Mouse (Mus musculus) thymus, adult 18-20 months (tissue): ENCODE measurements around the gene Calr3.

Experiments
- DNase-seq, 2 experiments: peaks; one replicate each; pipeline ENCODE4 v3.0.0; 2022; ENCODE audit warnings: mixed read lengths in 2 of 2

Gene Calr3

DNA sequence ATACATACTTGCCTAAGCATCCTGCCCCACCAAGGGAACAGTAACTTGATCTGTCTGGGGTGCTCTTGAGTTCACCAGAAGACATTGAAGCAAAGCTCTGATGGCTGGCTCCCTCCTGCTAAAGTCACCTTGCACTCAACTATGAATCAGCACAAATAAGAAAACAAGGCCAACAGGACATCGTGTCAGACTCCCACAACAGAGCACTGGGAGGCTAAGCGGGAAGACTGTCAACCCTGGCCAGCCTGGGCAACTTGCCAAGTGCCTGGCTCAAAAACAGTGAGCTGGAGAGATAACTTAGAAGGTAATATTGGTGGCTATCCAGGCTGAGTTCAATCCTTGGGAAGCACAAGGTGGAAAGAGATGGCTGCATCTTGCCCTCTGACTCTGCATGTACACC lies 8.7 kb downstream of the Calr3 start:
- no peak for DNase-seq

GRCm38 (mm10) chr8:72429676-72430075 lies 14.0 kb downstream of the Calr3 start:
- DNase-seq: peak; percentile 13 to 31

DNA sequence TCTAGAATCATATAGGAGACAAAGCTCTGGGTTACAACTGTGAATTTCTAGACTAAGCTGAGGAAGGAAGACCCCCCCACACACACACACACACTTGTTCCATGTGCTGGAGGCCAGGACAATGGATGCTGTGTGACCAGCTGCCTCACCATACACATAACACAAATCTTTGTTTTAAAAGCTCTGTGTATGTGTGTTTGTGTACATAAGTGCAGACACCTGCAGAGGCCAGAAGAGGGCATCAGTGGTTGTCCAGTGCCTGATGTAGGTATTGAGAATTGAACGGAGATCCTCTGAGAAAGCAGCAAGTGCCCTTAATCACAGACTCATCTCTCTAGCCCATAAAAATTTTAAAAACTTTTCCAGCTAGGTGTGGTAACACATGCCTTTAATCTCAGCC lies 20.7 kb downstream of the Calr3 start:
- no peak for DNase-seq

DNA sequence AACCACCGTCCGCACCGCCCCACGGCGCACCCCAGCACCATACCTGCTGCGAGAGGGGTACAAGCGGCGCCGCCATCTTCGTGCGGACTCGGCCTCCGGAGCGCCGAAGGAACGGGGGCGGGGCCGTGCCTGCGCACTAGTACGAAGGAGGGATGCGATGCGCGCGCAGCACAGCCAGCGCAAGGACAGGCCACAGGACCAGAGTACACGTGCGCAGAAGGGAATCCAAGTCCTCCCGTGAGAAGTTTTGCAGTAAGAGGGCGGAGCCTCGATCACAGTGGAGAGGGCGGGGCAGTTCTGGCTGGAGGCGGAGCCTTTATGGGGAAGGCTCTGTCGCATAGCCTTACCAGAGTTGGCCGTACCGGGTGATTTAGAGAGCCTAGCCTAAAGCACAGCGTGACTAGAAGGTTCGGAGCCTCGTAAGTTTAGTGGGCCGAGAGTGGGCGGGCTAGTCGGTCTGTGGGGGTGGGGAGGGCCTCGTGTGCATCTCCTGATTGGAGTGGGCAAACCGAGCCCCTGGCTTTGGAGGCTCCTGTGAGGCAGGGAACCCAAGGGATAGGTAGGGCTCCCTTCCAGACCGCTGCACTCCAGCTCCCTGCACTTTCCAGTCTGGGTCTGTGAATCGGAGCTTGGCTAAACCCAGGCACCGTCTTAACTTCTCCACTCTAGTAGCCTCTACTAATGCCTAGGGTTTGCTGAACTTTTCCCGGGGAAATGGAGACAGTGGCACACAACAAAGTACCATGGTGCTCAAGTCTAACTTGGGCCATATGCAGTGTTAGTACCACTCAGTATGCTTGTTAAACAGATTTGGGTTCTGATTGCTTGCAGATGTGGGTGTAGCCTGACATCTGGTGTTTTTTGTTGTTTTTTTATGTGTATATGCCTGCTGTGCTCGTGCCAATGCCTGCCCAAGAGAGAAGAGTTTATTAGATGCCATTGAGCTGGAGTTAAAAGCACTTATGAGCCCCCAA lies 22.0 kb downstream of the Calr3 start, which contains the start of gene Eps15l1:
Gene Eps15l1 (minus strand): TSS at position 99 of the 974 bp plus-strand sequence.
- DNase-seq: peak; percentile 99

DNA sequence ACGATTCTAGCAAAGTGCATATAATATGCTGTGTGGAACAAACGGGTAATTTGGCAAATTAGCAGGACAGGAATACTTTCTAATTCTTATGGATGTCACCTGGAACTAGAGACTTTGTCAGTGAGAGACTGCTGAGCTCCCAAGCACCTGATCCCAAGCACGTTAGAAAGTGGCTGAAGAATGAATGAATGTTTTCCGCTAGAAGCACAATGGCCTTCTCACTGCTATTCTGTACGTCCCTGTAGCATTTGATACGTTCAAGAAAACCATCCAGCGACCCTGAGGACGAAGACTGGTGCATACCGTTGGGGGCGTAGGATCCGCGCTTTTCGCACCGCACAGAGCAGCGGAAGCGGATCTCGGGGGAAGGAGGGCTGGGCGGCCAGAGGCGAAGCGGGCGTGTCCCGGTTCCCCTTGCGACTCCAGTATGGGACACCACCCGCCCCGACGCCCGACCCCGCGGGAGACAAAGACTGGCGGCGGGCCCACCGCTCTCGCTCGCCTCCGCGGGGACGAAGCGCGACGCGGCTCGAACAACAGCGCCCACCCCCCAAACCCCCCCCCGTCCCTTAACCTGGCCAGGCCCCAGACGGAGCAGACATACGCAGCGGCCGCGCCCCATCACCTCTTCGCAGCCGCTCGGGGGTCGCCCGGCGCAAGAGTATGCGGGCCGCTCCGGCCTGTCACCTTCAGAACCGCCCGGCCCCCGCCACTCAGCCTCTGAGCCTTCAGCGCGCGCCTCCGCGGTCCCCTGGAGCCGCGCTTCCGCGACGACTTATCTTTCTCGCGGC lies 22.9 kb downstream of the Calr3 start:
- DNase-seq: peak; percentile 47 to 50

GRCm38 (mm10) chr8:72418073-72418472 lies 25.6 kb downstream of the Calr3 start:
- DNase-seq: no peak

DNA sequence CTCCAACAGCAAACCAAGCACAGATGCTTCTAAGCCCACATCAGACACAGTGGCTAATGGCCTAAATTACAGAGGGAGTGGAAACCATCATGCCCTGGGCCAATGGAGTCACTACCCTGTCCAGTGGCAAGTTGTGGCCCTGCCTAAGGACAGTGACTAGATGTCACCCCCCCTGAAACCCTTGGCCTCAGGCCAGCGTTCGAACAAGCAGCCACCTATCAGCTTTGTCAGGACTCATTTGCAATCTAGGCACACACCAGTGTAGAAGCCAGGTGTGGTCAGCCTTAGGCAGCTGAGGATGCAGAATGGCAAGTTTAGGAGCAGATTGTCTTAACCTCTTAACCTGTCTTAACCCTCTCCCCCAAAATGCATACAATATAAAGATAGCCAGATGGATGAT lies 28.4 kb downstream of the Calr3 start:
- no peak for DNase-seq

- no peak for DNase-seq
Observed at GRCm38 (mm10) chr8:72413839-72414238, 29.8 kb downstream of the Calr3 start.

- DNase-seq: no peak
Observed at GRCm38 (mm10) chr8:72409443-72409842, 34.2 kb downstream of the Calr3 start.

DNA sequence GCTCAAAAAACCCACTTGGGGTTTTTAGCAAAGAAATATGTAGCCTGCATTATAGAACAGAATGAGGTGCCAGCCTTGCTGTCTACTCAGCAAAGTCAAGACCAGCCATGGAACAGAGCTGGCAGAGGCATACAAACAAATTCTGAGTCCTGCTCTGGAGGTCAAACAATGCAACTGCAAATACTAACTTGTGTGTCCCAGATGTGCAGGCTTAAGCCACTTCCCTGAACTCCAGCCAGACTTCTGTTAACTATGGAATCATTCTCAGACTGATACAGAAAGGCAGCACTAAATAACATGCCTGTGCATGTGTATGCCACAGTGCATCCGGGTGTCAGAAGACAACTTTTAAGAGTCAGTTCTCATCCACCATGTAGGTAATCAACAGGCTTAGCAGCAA lies 35.8 kb downstream of the Calr3 start:
- DNase-seq: no peak

DNA sequence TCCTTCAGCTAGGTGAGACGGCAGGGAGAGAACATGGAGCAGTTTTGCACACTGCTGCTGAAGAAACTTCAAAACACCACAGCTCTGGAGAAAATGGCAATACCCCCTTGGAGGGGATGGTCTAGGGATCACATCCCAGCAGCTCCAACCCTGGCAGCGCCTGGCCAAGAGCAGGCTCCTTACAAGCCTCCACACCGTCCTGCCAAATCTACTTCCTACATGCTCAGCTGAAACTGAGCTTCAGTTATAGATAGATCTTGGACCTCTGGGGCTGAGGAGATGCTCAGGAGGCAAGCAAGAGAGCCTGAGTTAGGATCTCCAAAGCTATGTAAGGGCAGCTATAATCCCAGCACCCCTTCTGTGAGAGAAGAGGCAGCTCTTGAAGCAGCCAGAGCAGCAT lies 40.7 kb downstream of the Calr3 start:
- DNase-seq: no peak

- DNase-seq: no peak
Observed at GRCm38 (mm10) chr8:72401381-72401780, 42.3 kb downstream of the Calr3 start.

- DNase-seq: no peak
Observed at GRCm38 (mm10) chr8:72385737-72386136, 57.9 kb downstream of the Calr3 start.

GRCm38 (mm10) chr8:72382395-72382794 lies 61.3 kb downstream of the Calr3 start:
- DNase-seq: no peak

GRCm38 (mm10) chr8:72380656-72381055 lies 63.0 kb downstream of the Calr3 start:
- DNase-seq: no peak

GRCm38 (mm10) chr8:72376900-72377299 lies 66.8 kb downstream of the Calr3 start:
- no peak for DNase-seq

DNA sequence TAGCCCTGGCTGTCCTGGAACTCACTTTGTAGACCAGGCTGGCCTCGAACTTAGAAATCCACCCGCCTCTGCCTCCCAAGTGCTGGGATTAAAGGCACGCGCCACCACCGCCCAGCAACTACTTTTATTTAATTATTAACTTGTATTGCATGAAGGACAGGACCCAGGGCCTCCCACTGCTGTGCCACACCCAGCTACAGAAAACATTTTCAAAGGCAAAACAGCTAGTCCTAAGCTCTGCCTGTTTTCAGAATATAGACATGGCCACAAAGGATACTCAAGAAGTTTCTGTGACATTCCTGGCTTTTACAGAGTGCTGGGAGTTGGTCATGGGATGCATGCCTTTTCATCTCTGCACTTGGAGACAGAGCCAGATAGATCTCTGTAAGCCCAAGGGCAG lies 67.4 kb downstream of the Calr3 start:
- no peak for DNase-seq

- no peak for DNase-seq
Observed at GRCm38 (mm10) chr8:72375161-72375560, 68.5 kb downstream of the Calr3 start.
